In genomic region chr3:21962360-21962782, GRCm38 (mm10) we compare ENCODE assay signal across 9 mouse cellular contexts.
DNase-seq lines count a peak whose midpoint lies in the region; ATAC-seq and TF ChIP-seq lines count a peak whose summit lies in the region.
"Had no signal": no experiment of that assay in that cellular context is flagged by ENCODE, and none has a peak within 500 bp of the region (broad histone marks: within the 10 kb centered on the region; RNA-seq: fewer than 3 reads in every experiment).

No protein-coding gene starts in this region.

- no peaks in the 10 kb centered on the region for H3K79me2 ChIP-seq in C2C12 (ENCODE audit: control insufficient read depth, insufficient read depth)

- no peak for TF ChIP-seq POLR2A in bone marrow macrophage, adult 2 months (IDR thresholded peaks at IDR 0.05; ENCODE audit: borderline replicate concordance, low read depth, low read length)

- no peak overlapping the region for H3K9ac ChIP-seq in heart, embryonic 14.5 days (ENCODE audit: low read length)
- 0 out of 2 replicates have a peak overlapping the region, but pooled peaks have one; percentile 15 for H3K9ac ChIP-seq in lung, embryonic 16.5 days (ENCODE audit: low read length)
- H3K9ac ChIP-seq in midbrain, embryonic 16.5 days (ENCODE audit: low read depth, low read length): no peak overlapping the region
- H3K9ac ChIP-seq: limb, embryonic 13.5 days had no signal

- no peak for TF ChIP-seq CTCF in C2C12 (IDR thresholded peaks at IDR 0.05; ENCODE audit: control insufficient read depth, insufficient read depth, insufficient read length)
- no peak for TF ChIP-seq CTCF in bone marrow macrophage, adult 2 months (IDR thresholded peaks at IDR 0.05; ENCODE audit: low read depth, low read length)

- peak overlapping the region; percentile 7 to 9; a peak in 2 of 4 replicates for H3K27ac ChIP-seq in heart, embryonic 14.5 days (replicated peaks in 1 of 2; ENCODE audit: control insufficient read depth in 1 of 2, insufficient read depth in 1 of 2, low read depth in 2 of 2, low read length in 2 of 2)
- peak overlapping the region; percentile 62 for H3K27ac ChIP-seq in bone marrow macrophage, adult 2 months (ENCODE audit: insufficient read depth, low read depth, low read length)
- H3K27ac ChIP-seq in lung, embryonic 16.5 days (ENCODE audit: low read length): peak overlapping the region; percentile 83
- no peak overlapping the region for H3K27ac ChIP-seq in midbrain, embryonic 16.5 days (ENCODE audit: low read length)
- H3K27ac ChIP-seq: limb, embryonic 13.5 days had no signal

- 59% methylated on average over 7 of the region's 7 CpGs for WGBS in heart, embryonic 14.5 days
- 11% methylated on average over 7 of the region's 7 CpGs for WGBS in lung, embryonic 16.5 days
- 49% methylated on average over 7 of the region's 7 CpGs for WGBS in midbrain, embryonic 16.5 days

- no peak for DNase-seq in heart, postnatal 4 days
- DNase-seq in thymus, postnatal 25 days: no peak
- no peak for DNase-seq in spleen, postnatal 36 days (ENCODE audit: low spot score in 2 of 2)

- no peak for ATAC-seq in heart, embryonic 14.5 days (ENCODE audit: insufficient number of reproducible peaks, insufficient read depth, low FRiP score, low read depth)
- ATAC-seq in lung, embryonic 16.5 days (ENCODE audit: low read depth): peak; percentile 42
- ATAC-seq in midbrain, embryonic 16.5 days: no peak

- no peaks in the 10 kb centered on the region for H3K36me3 ChIP-seq in heart, embryonic 14.5 days (ENCODE audit: control insufficient read depth, insufficient read depth, low read length)
- no peaks in the 10 kb centered on the region for H3K36me3 ChIP-seq in C2C12 (ENCODE audit: control insufficient read depth, insufficient read depth)
- H3K36me3 ChIP-seq in lung, embryonic 16.5 days (ENCODE audit: control insufficient read depth, insufficient read depth, low read length): no peaks in the 10 kb centered on the region
- H3K36me3 ChIP-seq in midbrain, embryonic 16.5 days (ENCODE audit: control insufficient read depth, insufficient read depth, low read length): no peaks in the 10 kb centered on the region
- H3K36me3 ChIP-seq: limb, embryonic 13.5 days had no signal

- no peak overlapping the region for H3ac ChIP-seq in C2C12 (ENCODE audit: control insufficient read depth, insufficient read length, low read depth)

- H3K4me3 ChIP-seq in heart, embryonic 14.5 days (ENCODE audit: control insufficient read depth in 1 of 2, insufficient read depth in 1 of 2, low read depth in 1 of 2, low read length in 2 of 2): no peak overlapping the region
- no peak overlapping the region for H3K4me3 ChIP-seq in C2C12 (ENCODE audit: insufficient read depth, poor library complexity, severe bottlenecking)
- no peak overlapping the region for H3K4me3 ChIP-seq in bone marrow macrophage, adult 2 months (ENCODE audit: insufficient read depth, low read length)
- H3K4me3 ChIP-seq in lung, embryonic 16.5 days (ENCODE audit: low read length): no peak overlapping the region
- H3K4me3 ChIP-seq in midbrain, embryonic 16.5 days (ENCODE audit: low read depth, low read length): no peak overlapping the region
- H3K4me3 ChIP-seq: limb, embryonic 13.5 days had no signal

- no peak overlapping the region for H3K4me2 ChIP-seq in heart, embryonic 14.5 days (ENCODE audit: low read length)
- 0 out of 2 replicates have a peak overlapping the region, but pooled peaks have one; percentile 12 for H3K4me2 ChIP-seq in lung, embryonic 16.5 days (ENCODE audit: low read depth, low read length)
- H3K4me2 ChIP-seq in midbrain, embryonic 16.5 days (ENCODE audit: low read length): no peak overlapping the region
- H3K4me2 ChIP-seq: limb, embryonic 13.5 days had no signal

- peaks cover 18 to 26% of the 10 kb centered on the region in 2 experiments for H3K4me1 ChIP-seq in heart, embryonic 14.5 days (ENCODE audit: control insufficient read depth in 2 of 2, insufficient read depth in 2 of 2, low read length in 2 of 2)
- H3K4me1 ChIP-seq in bone marrow macrophage, adult 2 months (ENCODE audit: control insufficient read depth, insufficient read depth, low read length): peaks cover 59% of the 10 kb centered on the region
- peaks cover 26% of the 10 kb centered on the region for H3K4me1 ChIP-seq in lung, embryonic 16.5 days (replicated peaks; ENCODE audit: control insufficient read depth, insufficient read depth, low read length)
- H3K4me1 ChIP-seq in midbrain, embryonic 16.5 days (ENCODE audit: control insufficient read depth, insufficient read depth, low read length): no peaks in the 10 kb centered on the region

- no peaks in the 10 kb centered on the region for H3K27me3 ChIP-seq in heart, embryonic 14.5 days (ENCODE audit: control insufficient read depth, insufficient read depth, low read length)
- no peaks in the 10 kb centered on the region for H3K27me3 ChIP-seq in C2C12 (ENCODE audit: control insufficient read depth, insufficient read depth, insufficient read length)
- no peaks in the 10 kb centered on the region for H3K27me3 ChIP-seq in lung, embryonic 16.5 days (ENCODE audit: control insufficient read depth, insufficient read depth, low read depth, low read length)
- no peaks in the 10 kb centered on the region for H3K27me3 ChIP-seq in midbrain, embryonic 16.5 days (ENCODE audit: control insufficient read depth, insufficient read depth, low read depth, low read length)
- H3K27me3 ChIP-seq: limb, embryonic 13.5 days had no signal

- no peaks in the 10 kb centered on the region for H3K9me3 ChIP-seq in heart, embryonic 14.5 days (ENCODE audit: control insufficient read depth, low read length)
- H3K9me3 ChIP-seq in lung, embryonic 16.5 days (ENCODE audit: control insufficient read depth, low read length): no peaks in the 10 kb centered on the region
- no peaks in the 10 kb centered on the region for H3K9me3 ChIP-seq in midbrain, embryonic 16.5 days (replicated peaks; ENCODE audit: control insufficient read depth, low read length, poor library complexity, severe bottlenecking)
- H3K9me3 ChIP-seq: limb, embryonic 13.5 days had no signal

- no peaks in the 10 kb centered on the region for H3K79me3 ChIP-seq in C2C12 (ENCODE audit: low read depth)

TF ChIP-seq in C2C12, 6 proteins besides CTCF, POLR2A, EP300 and RAD21:
- TF ChIP-seq CEBPB (IDR thresholded peaks at IDR 0.05; ENCODE audit: low read depth): peak; percentile 94
- no peak for TF ChIP-seq FOSL1 (IDR thresholded peaks at IDR 0.05; ENCODE audit: insufficient read depth, low read length, poor library complexity, severe bottlenecking)
- peak; percentile 46 for TF ChIP-seq MAX (IDR thresholded peaks at IDR 0.05)
